Mouse (Mus musculus) kidney, embryonic 14.5 days (tissue): Measurements from ENCODE around the gene Cdk12. TPM values are rescaled to one million over a fixed set of nuclear protein-coding genes. Genes with fewer than 3 reads are reported as not detected.
A peak's percentile ranks its signal among the peaks of the same experiment; 100 is the strongest.
"Not testable (repeated sequence)": the region's sequence is repeated elsewhere in the genome, so short reads cannot be mapped to it uniquely, and the experiment has no call there.

Experiments
- ATAC-seq: fragments of 200-750 bp; cut with Nextera tagmentation; 2 replicates; pipeline ENCODE4 v1.8.0; 2017; ENCODE audit warnings: moderate number of reproducible peaks, mild to moderate bottlenecking, moderate TSS enrichment, moderate library complexity; ENCODE audit not compliant: low FRiP score, low TSS enrichment
- H3K27ac ChIP-seq: fragments of 300-500 bp; sonication (generic); 2 replicates; pipeline ENCODE4 v1.5.1; 2014; ENCODE audit warnings: low read depth, mild to moderate bottlenecking, low read length, moderate library complexity, mixed read lengths
- H3K27me3 ChIP-seq: fragments of 300-500 bp; sonication (generic); 2 replicates; pipeline ENCODE4 v1.6.1; 2014; ENCODE audit warnings: mild to moderate bottlenecking, low read length; ENCODE audit not compliant: control insufficient read depth, insufficient read depth
- H3K36me3 ChIP-seq: fragments of 300-500 bp; sonication (generic); 2 replicates; pipeline ENCODE4 v1.6.1; 2014; ENCODE audit warnings: low read length, mixed read lengths; ENCODE audit not compliant: control insufficient read depth, insufficient read depth
- H3K4me1 ChIP-seq: fragments of 300-500 bp; sonication (generic); 2 replicates; pipeline ENCODE4 v1.6.1; 2014; ENCODE audit warnings: low read length, mixed read lengths; ENCODE audit not compliant: control insufficient read depth, insufficient read depth
- H3K4me2 ChIP-seq: fragments of 300-500 bp; sonication (generic); replicated peaks from 2 replicates; pipeline ENCODE4 v1.6.1; 2014; ENCODE audit warnings: low read depth, mild to moderate bottlenecking, low read length
- H3K4me3 ChIP-seq: fragments of 300-500 bp; sonication (generic); 2 replicates; pipeline ENCODE4 v1.5.1; 2014; ENCODE audit warnings: mild to moderate bottlenecking, low read length
- H3K9ac ChIP-seq: fragments of 300-500 bp; sonication (generic); 2 replicates; pipeline ENCODE4 v1.6.1; 2014; ENCODE audit warnings: low read depth, mild to moderate bottlenecking, low read length, moderate library complexity
- H3K9me3 ChIP-seq: fragments of 300-500 bp; sonication (generic); 2 replicates; pipeline ENCODE4 v1.6.1; 2016; ENCODE audit warnings: low read length; ENCODE audit not compliant: control insufficient read depth
- WGBS: fragments of 180-500 bp; shearing (Covaris S2); extraction: QIAGEN DNeasy Blood & Tissue Kit; methylation state at CpG from one replicate; pipeline ENCODE4 v1.1.7; 2014; 5-methylcytosine and 5-hydroxymethylcytosine counted together
- polyA plus RNA-seq: library from polyadenylated mRNA; unstranded; fragments of >200 nt; fragmentation: Nextera tagmentation; extraction: Ambion mirVana; gene quantifications from 2 replicates; pipeline ENCODE4 v1.2.1, GENCODE M21; 2014

The Cdk12 gene
- polyA plus RNA-seq: 16.1 and 18.3 TPM in 2 replicates

GRCm38 (mm10) chr11:98202641-98203350, at the start of gene Cdk12:
Gene Cdk12, plus strand, starts transcription at chr11:98203059.
- Histone ChIP-seq H3K9ac (peak within 1 kb of the TSS; percentile 99), H3K36me3 (peaks cover 3% of the 10 kb centered on the region; the same call in 1 of the 2 replicates), H3K4me2 (peak within 1 kb of the TSS; percentile 81), H3K27me3 (no peaks in the 10 kb centered on the region), H3K4me1 (0 out of 2 replicates have a peak, but pooled peaks cover 5% of the 10 kb centered on the region), H3K27ac (peak within 1 kb of the TSS; percentile 100), H3K9me3 (no peaks in the 10 kb centered on the region), H3K4me3 (peak within 1 kb of the TSS; percentile 83)
- ATAC-seq: peak; percentile 94
- under 1% methylated on average over 57 of the region's 63 CpGs for WGBS

GRCm38 (mm10) chr11:98155094-98155493, 47.8 kb upstream of the Cdk12 start:
- H3K4me3 ChIP-seq: no peak overlapping the region
- ATAC-seq: no peak
- H3K9ac ChIP-seq: no peak overlapping the region
- peaks cover 54% of the 10 kb centered on the region for H3K36me3 ChIP-seq
- H3K4me2 ChIP-seq: no peak overlapping the region
- H3K27me3 ChIP-seq: no peaks in the 10 kb centered on the region
- H3K9me3 ChIP-seq: no peaks in the 10 kb centered on the region
- H3K4me1 ChIP-seq: no peaks in the 10 kb centered on the region
- no peak overlapping the region for H3K27ac ChIP-seq
- 87% methylated on average over 6 of the region's 6 CpGs for WGBS

- Histone ChIP-seq H3K9me3 (no peaks in the 10 kb centered on the region), H3K27me3 (no peaks in the 10 kb centered on the region), H3K9ac (no peak overlapping the region), H3K36me3 (peaks cover 81% of the 10 kb centered on the region), H3K27ac (no peak overlapping the region), H3K4me3 (no peak overlapping the region), H3K4me1 (no peaks in the 10 kb centered on the region), H3K4me2 (no peak overlapping the region)
- WGBS: 89% methylated on average over 1 of the region's 1 CpGs
- ATAC-seq: no peak
Measured at GRCm38 (mm10) chr11:98168400-98168799, 34.5 kb upstream of the Cdk12 start.

- H3K4me1 ChIP-seq, H3K27ac ChIP-seq, H3K9ac ChIP-seq, ATAC-seq, H3K9me3 ChIP-seq, H3K4me2 ChIP-seq, H3K4me3 ChIP-seq, H3K27me3 ChIP-seq: not testable (repeated sequence)
- 95% methylated on average over 3 of the region's 3 CpGs for WGBS
- peaks cover 67% of the 10 kb centered on the region for H3K36me3 ChIP-seq
Measured at GRCm38 (mm10) chr11:98182149-98182548, 20.7 kb upstream of the Cdk12 start.

GRCm38 (mm10) chr11:98187640-98188395, 15.0 kb upstream of the Cdk12 start:
- Histone ChIP-seq H3K36me3 (peaks cover 65% of the 10 kb centered on the region), H3K9ac (no peak overlapping the region), H3K4me2 (no peak overlapping the region), H3K9me3 (no peaks in the 10 kb centered on the region), H3K27me3 (no peaks in the 10 kb centered on the region), H3K27ac (no peak overlapping the region), H3K4me1 (peaks cover 6% of the 10 kb centered on the region), H3K4me3 (no peak overlapping the region)
- WGBS: 90% methylated on average over 9 of the region's 9 CpGs
- ATAC-seq: no peak

GRCm38 (mm10) chr11:98190820-98191219, 12.0 kb upstream of the Cdk12 start:
- H3K27me3 ChIP-seq: no peaks in the 10 kb centered on the region
- ATAC-seq: no peak
- WGBS: 91% methylated on average over 5 of the region's 5 CpGs
- H3K4me2 ChIP-seq: no peak overlapping the region
- H3K36me3 ChIP-seq: peaks cover 46% of the 10 kb centered on the region
- H3K27ac ChIP-seq: no peak overlapping the region
- no peaks in the 10 kb centered on the region for H3K9me3 ChIP-seq
- H3K4me1 ChIP-seq: peaks cover 6% of the 10 kb centered on the region
- no peak overlapping the region for H3K4me3 ChIP-seq
- no peak overlapping the region for H3K9ac ChIP-seq

GRCm38 (mm10) chr11:98192901-98193805, 9.7 kb upstream of the Cdk12 start, which contains the start of gene Med1:
Gene Med1, minus strand, starts transcription at chr11:98193293.
- ATAC-seq: peak; percentile 97
- H3K4me3 ChIP-seq: peak within 1 kb of the TSS; percentile 92
- H3K36me3 ChIP-seq: peaks cover 27% of the 10 kb centered on the region
- H3K9me3 ChIP-seq: no peaks in the 10 kb centered on the region
- H3K27me3 ChIP-seq: no peaks in the 10 kb centered on the region
- H3K9ac ChIP-seq: peak within 1 kb of the TSS; percentile 88
- peak within 1 kb of the TSS; percentile 75 for H3K4me2 ChIP-seq
- peaks cover 6% of the 10 kb centered on the region for H3K4me1 ChIP-seq
- H3K27ac ChIP-seq: peak within 1 kb of the TSS; percentile 93
- under 1% methylated on average over 51 of the region's 53 CpGs for WGBS

DNA sequence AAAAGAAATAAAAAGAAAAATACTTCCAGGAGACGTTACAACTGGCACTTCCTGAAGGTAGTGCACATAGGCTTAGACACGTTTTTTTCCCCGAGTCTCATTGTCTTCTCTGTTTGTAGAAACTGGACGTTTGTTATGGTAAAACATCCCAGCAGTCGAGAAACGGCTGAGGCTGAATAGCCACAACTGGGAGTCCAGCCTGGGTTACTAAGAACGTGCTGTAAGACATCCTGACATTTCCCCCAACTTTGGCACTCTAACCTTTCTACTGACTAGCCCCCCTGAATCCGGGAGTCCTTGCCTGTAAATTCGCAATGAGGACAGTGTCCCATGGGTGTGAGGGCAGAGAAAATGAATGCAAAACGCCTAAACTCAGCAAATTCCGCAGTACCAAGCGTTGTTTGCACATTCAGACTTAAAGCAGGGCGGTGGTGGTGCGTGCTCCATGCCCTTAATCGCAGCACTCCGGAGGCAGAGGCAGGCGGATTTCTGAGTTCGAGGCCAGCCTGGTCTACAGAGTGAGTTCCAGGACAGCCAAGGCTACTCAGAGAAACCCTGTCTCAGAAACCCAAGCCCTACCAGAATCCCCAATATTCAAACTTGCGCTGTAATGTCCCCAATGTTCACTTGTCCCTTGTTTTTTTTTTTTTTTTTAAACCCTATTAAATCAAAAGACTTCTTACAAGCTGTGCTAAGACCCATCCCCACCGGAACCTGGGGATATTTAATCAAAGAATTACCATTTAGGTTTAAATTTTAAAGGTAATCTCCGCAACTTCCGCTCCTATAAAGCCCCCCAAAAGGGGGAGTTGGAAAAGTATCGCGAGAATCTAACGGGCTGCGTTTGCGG, 843 bp upstream of the Cdk12 start:
- Histone ChIP-seq H3K9ac (peak overlapping the region; percentile 99), H3K9me3 (no peaks in the 10 kb centered on the region), H3K4me2 (peak overlapping the region; percentile 81), H3K4me3 (peak overlapping the region; percentile 83), H3K36me3 (no peaks in the 10 kb centered on the region), H3K27ac (peak overlapping the region; percentile 100), H3K27me3 (no peaks in the 10 kb centered on the region), H3K4me1 (0 out of 2 replicates have a peak, but pooled peaks cover 5% of the 10 kb centered on the region)
- peak; percentile 4; the same call in 1 of the 2 replicates for ATAC-seq
- 4% methylated on average over 27 of the region's 27 CpGs for WGBS
